In the genomic region with DNA sequence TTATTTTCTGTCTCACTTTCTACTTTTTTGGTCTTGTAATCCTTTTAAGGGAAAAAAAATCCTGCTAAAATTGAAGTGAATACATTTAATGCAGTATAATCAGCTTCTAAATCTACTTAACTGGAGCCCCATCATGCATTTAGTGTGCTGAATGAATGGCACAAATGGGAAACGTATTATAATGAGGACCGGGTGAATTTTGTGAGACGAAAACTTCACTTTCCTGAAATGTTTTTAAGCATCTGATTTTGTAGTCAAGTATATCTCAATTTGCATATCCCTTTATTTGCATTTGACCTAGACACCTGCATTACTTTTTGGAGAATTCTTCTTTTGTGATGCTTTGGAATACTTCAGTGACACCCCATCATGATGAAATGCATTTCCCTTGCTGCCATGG, we compare ENCODE assay signal across 35 mouse cellular contexts.
"Had no signal": no experiment of that assay in that cellular context is flagged by ENCODE, and none has a peak within 500 bp of the region (broad histone marks: within the 10 kb centered on the region; RNA-seq: fewer than 3 reads in every experiment).

No protein-coding gene starts in this region.

- H3K4me1 ChIP-seq: heart, embryonic 15.5 days; hindbrain, embryonic 10.5 days; hindbrain, embryonic 12.5 days; hindbrain, embryonic 13.5 days; hindbrain, embryonic 15.5 days; intestine, embryonic 15.5 days; kidney, embryonic 15.5 days had no signal

- H3K9ac ChIP-seq: heart, embryonic 12.5 days; heart, embryonic 13.5 days; heart, embryonic 15.5 days; hindbrain, embryonic 12.5 days; hindbrain, embryonic 13.5 days; hindbrain, embryonic 14.5 days; hindbrain, embryonic 15.5 days; intestine, embryonic 15.5 days; kidney, embryonic 15.5 days had no signal

- H3K36me3 ChIP-seq: heart, embryonic 10.5 days; heart, embryonic 12.5 days; heart, embryonic 13.5 days; heart, embryonic 15.5 days; hindbrain, embryonic 10.5 days; hindbrain, embryonic 12.5 days; hindbrain, embryonic 13.5 days; hindbrain, embryonic 15.5 days; intestine, embryonic 15.5 days; kidney, embryonic 15.5 days had no signal

- H3K4me3 ChIP-seq: heart, embryonic 10.5 days; heart, embryonic 12.5 days; heart, embryonic 13.5 days; heart, embryonic 15.5 days; hindbrain, embryonic 10.5 days; hindbrain, embryonic 12.5 days; hindbrain, embryonic 13.5 days; hindbrain, embryonic 15.5 days; intestine, embryonic 15.5 days; kidney, embryonic 15.5 days; layer of hippocampus, adult 2 months; left cerebral cortex, adult 2 months had no signal

- H3K27ac ChIP-seq: heart, embryonic 10.5 days; heart, embryonic 13.5 days; heart, embryonic 15.5 days; hindbrain, embryonic 10.5 days; hindbrain, embryonic 12.5 days; hindbrain, embryonic 13.5 days; hindbrain, embryonic 14.5 days; hindbrain, embryonic 15.5 days; hindbrain, postnatal 0 days; intestine, embryonic 15.5 days; kidney, embryonic 15.5 days; kidney, postnatal 0 days; layer of hippocampus, adult 2 months; left cerebral cortex, adult 2 months had no signal

- H3K9me3 ChIP-seq: heart, embryonic 10.5 days; heart, embryonic 12.5 days; heart, embryonic 13.5 days; heart, embryonic 15.5 days; hindbrain, embryonic 10.5 days; hindbrain, embryonic 12.5 days; hindbrain, embryonic 13.5 days; hindbrain, embryonic 15.5 days; intestine, embryonic 15.5 days; kidney, embryonic 15.5 days had no signal

- H3K4me2 ChIP-seq: heart, embryonic 11.5 days; heart, embryonic 12.5 days; heart, embryonic 13.5 days; heart, embryonic 15.5 days; hindbrain, embryonic 12.5 days; hindbrain, embryonic 13.5 days; hindbrain, embryonic 14.5 days; hindbrain, embryonic 15.5 days; intestine, embryonic 15.5 days; kidney, embryonic 15.5 days had no signal

- H3K27me3 ChIP-seq: heart, embryonic 12.5 days; heart, embryonic 13.5 days; heart, embryonic 15.5 days; hindbrain, embryonic 12.5 days; hindbrain, embryonic 13.5 days; hindbrain, embryonic 15.5 days; intestine, embryonic 15.5 days; kidney, embryonic 15.5 days had no signal

- DNase-seq: heart, postnatal 10 days; heart, postnatal 14 days; heart, postnatal 36 days; heart, postnatal 4 days; kidney, adult 11 months; kidney, adult 18-20 months; kidney, adult 2 months; kidney, adult 8-10 months; kidney, adult 9 months; kidney, postnatal 14 days; kidney, postnatal 25 days; kidney, postnatal 36 days; kidney, postnatal 4 days; layer of hippocampus, adult 9-11 months; layer of hippocampus, postnatal 36 days had no signal

- ATAC-seq: hindbrain, embryonic 16.5 days; hindbrain, postnatal 0 days; inflammation-experienced regulatory T-cells, adult 6 months; intestine, embryonic 15.5 days; intestine, embryonic 16.5 days; intestine, postnatal 0 days had no signal
